Mouse (Mus musculus) layer of hippocampus, adult 11-12 months (tissue): ENCODE data around the gene Lama1.
"Not testable (repeated sequence)": the region's sequence is repeated elsewhere in the genome, so short reads cannot be mapped to it uniquely, and the experiment has no call there.

ENCODE experiments used
- DNase-seq: peaks from one replicate; pipeline ENCODE4 v3.0.0; 2022; ENCODE audit warnings: low spot score

Lama1 gene

GRCm38 (mm10) chr17:67838948-67839347 lies 141.9 kb downstream of the Lama1 start:
- no peak for DNase-seq

GRCm38 (mm10) chr17:67841494-67841893 lies 144.4 kb downstream of the Lama1 start:
- not testable (repeated sequence) for DNase-seq

GRCm38 (mm10) chr17:67861080-67861630 lies 164.1 kb downstream of the Lama1 start:
- no peak for DNase-seq

- peak; percentile 68 for DNase-seq
Measured at GRCm38 (mm10) chr17:67861744-67862535, 164.9 kb downstream of the Lama1 start.

GRCm38 (mm10) chr17:67864363-67864762 lies 167.3 kb downstream of the Lama1 start:
- DNase-seq = no peak

- no peak for DNase-seq
Measured at GRCm38 (mm10) chr17:67864912-67865311, 167.9 kb downstream of the Lama1 start.

- no peak for DNase-seq
Measured at GRCm38 (mm10) chr17:67866026-67866425, 169.0 kb downstream of the Lama1 start.

- no peak for DNase-seq
Measured at GRCm38 (mm10) chr17:67866541-67867241, 169.6 kb downstream of the Lama1 start.

GRCm38 (mm10) chr17:67869731-67870601 lies 172.9 kb downstream of the Lama1 start:
- peak; percentile 75 for DNase-seq
